Comparison of ENCODE assay signal across 12 mouse cellular contexts in the genomic region with DNA sequence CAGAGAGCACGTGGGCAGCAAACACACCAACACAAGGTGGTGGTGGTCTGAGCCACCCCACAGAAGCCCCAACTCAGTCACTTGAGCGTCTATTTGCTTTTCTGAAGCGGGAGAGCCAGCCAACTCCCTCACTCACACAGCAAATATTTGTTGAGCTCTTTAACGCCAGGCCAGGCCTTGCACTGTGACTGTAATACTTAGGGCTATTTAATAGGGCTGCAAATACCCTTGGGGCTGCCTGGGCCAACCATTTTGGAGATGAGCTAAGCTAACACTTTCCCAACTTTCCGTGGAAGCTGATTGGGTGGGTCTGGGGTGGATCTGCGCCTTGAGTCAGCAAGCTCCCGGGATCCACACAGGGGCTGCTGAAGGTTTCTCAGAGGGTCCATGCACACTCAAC. TPM values are rescaled to one million over a fixed set of nuclear protein-coding genes. Genes with fewer than 3 reads are reported as not detected.
DNase-seq lines count a peak whose midpoint lies in the region; ATAC-seq and TF ChIP-seq lines count a peak whose summit lies in the region.
"Had no signal": no experiment of that assay in that cellular context is flagged by ENCODE, and none has a peak within 500 bp of the region (broad histone marks: within the 10 kb centered on the region; RNA-seq: fewer than 3 reads in every experiment).

No protein-coding gene starts in this region.

- H3K9me3 ChIP-seq in neural tube, embryonic 12.5 days: no peaks in the 10 kb centered on the region
- H3K9me3 ChIP-seq in neural tube, embryonic 15.5 days (replicated peaks): no peaks in the 10 kb centered on the region
- H3K9me3 ChIP-seq in liver, embryonic 16.5 days (replicated peaks; ENCODE audit: control insufficient read depth, low read length): no peaks in the 10 kb centered on the region
- H3K9me3 ChIP-seq in stomach, postnatal 0 days (ENCODE audit: control insufficient read depth, low read length): no peaks in the 10 kb centered on the region

- ATAC-seq in neural tube, embryonic 12.5 days (ENCODE audit: low FRiP score, low read depth): no peak
- ATAC-seq in neural tube, embryonic 15.5 days (ENCODE audit: low FRiP score): no peak
- peak; percentile 56 for ATAC-seq in liver, embryonic 16.5 days (ENCODE audit: low read depth)
- ATAC-seq in stomach, postnatal 0 days (ENCODE audit: low FRiP score, low TSS enrichment): no peak

- no peak for TF ChIP-seq EP300 in stomach, postnatal 0 days (optimal IDR thresholded peaks at IDR 0.05)

- H3K27ac ChIP-seq in gastrocnemius, adult 2 months: no peak overlapping the region
- H3K27ac ChIP-seq in neural tube, embryonic 12.5 days: no peak overlapping the region
- no peak overlapping the region for H3K27ac ChIP-seq in neural tube, embryonic 15.5 days (replicated peaks)
- H3K27ac ChIP-seq in liver, embryonic 16.5 days (ENCODE audit: low read length): peak overlapping the region; percentile 79
- peak overlapping the region; percentile 84 for H3K27ac ChIP-seq in stomach, postnatal 0 days (replicated peaks)

- H3K4me3 ChIP-seq in gastrocnemius, adult 2 months: peak overlapping the region; percentile 93
- no peak overlapping the region for H3K4me3 ChIP-seq in neural tube, embryonic 12.5 days
- no peak overlapping the region for H3K4me3 ChIP-seq in neural tube, embryonic 15.5 days (replicated peaks)
- peak overlapping the region; percentile 59; the same call in 1 of the 2 replicates for H3K4me3 ChIP-seq in liver, embryonic 16.5 days (ENCODE audit: low read depth, low read length)
- peak overlapping the region; percentile 68; the same call in 1 of the 2 replicates for H3K4me3 ChIP-seq in stomach, postnatal 0 days (ENCODE audit: low read depth, low read length)

- intact Hi-C loops in gastrocnemius, adult 2 months (cut with DNase I): no loop called here
- intact Hi-C loops in left cerebral cortex, postnatal 4 days (cut with DNase I): no loop called here

- WGBS in neural tube, embryonic 12.5 days: 86% methylated on average over 7 of the region's 7 CpGs
- WGBS in neural tube, embryonic 15.5 days: 83% methylated on average over 7 of the region's 7 CpGs
- 55% methylated on average over 7 of the region's 7 CpGs for WGBS in liver, embryonic 16.5 days (ENCODE audit: insufficient replicate concordance)
- 58% methylated on average over 7 of the region's 7 CpGs for WGBS in stomach, postnatal 0 days

- no peaks in the 10 kb centered on the region for H3K36me3 ChIP-seq in neural tube, embryonic 12.5 days
- no peaks in the 10 kb centered on the region for H3K36me3 ChIP-seq in neural tube, embryonic 15.5 days
- no peaks in the 10 kb centered on the region for H3K36me3 ChIP-seq in liver, embryonic 16.5 days (ENCODE audit: control insufficient read depth, insufficient read depth)
- H3K36me3 ChIP-seq in stomach, postnatal 0 days (ENCODE audit: control insufficient read depth, insufficient read depth, low read length): no peaks in the 10 kb centered on the region

- no peak for TF ChIP-seq CTCF in gastrocnemius, adult 2 months (IDR thresholded peaks at IDR 0.05)
- TF ChIP-seq CTCF in stomach, postnatal 0 days (IDR thresholded peaks at IDR 0.05; ENCODE audit: low read depth): no peak

- no peak overlapping the region for H3K9ac ChIP-seq in neural tube, embryonic 12.5 days
- no peak overlapping the region for H3K9ac ChIP-seq in neural tube, embryonic 15.5 days (replicated peaks)
- H3K9ac ChIP-seq in liver, embryonic 16.5 days (ENCODE audit: low read depth, low read length): 0 out of 2 replicates have a peak overlapping the region, but pooled peaks have one; percentile 4
- no peak overlapping the region for H3K9ac ChIP-seq in stomach, postnatal 0 days (ENCODE audit: low read length)

- DNase-seq in gastrocnemius, adult 2 months: peak; percentile 42
- DNase-seq in gastrocnemius, adult 8-10 months (ENCODE audit: low spot score in 2 of 2): no peak
- peak; percentile 71 for DNase-seq in stomach, postnatal 0 days (ENCODE audit: low spot score)
- no peak for DNase-seq in layer of hippocampus, adult 8-10 months (ENCODE audit: low spot score in 2 of 2)
- DNase-seq in left cerebral cortex, postnatal 4 days: no peak
- DNase-seq: kidney, adult 11 months; right cerebral cortex, postnatal 25 days; thymus, adult 18-20 months had no signal

- H3K4me1 ChIP-seq in neural tube, embryonic 12.5 days: peaks cover 15% of the 10 kb centered on the region
- H3K4me1 ChIP-seq in neural tube, embryonic 15.5 days: peaks cover 15% of the 10 kb centered on the region
- H3K4me1 ChIP-seq in liver, embryonic 16.5 days (ENCODE audit: control insufficient read depth, low read depth, low read length): no peaks in the 10 kb centered on the region
- H3K4me1 ChIP-seq in stomach, postnatal 0 days (replicated peaks; ENCODE audit: control insufficient read depth, insufficient read depth): no peaks in the 10 kb centered on the region

- H3K27me3 ChIP-seq in neural tube, embryonic 12.5 days (replicated peaks): peaks cover 23% of the 10 kb centered on the region
- peaks cover 38% of the 10 kb centered on the region for H3K27me3 ChIP-seq in neural tube, embryonic 15.5 days (replicated peaks)
- peaks cover 14% of the 10 kb centered on the region; the same call in 1 of the 2 replicates for H3K27me3 ChIP-seq in liver, embryonic 16.5 days (ENCODE audit: control insufficient read depth, insufficient read depth, low read depth, low read length)
- no peaks in the 10 kb centered on the region for H3K27me3 ChIP-seq in stomach, postnatal 0 days (ENCODE audit: control insufficient read depth, insufficient read depth, low read length)

- peak overlapping the region; percentile 96; the same call in 1 of the 2 replicates for H3K4me2 ChIP-seq in neural tube, embryonic 12.5 days (replicated peaks)
- H3K4me2 ChIP-seq in neural tube, embryonic 15.5 days: no peak overlapping the region
- H3K4me2 ChIP-seq in liver, embryonic 16.5 days (ENCODE audit: low read depth, low read length): peak overlapping the region; percentile 36
- H3K4me2 ChIP-seq in stomach, postnatal 0 days (replicated peaks; ENCODE audit: low read depth): peak overlapping the region; percentile 100

RNA-seq across cellular contexts. Expression of gene Cmtm8, which starts 1.7 kb away (rescaled TPM):
- 1 to 10 TPM; 2.0 to 2.1 TPM for total RNA-seq in gastrocnemius, adult 2 months (2021)
- total RNA-seq in gastrocnemius, adult 8-10 months (2022): 1 to 10 TPM; 1.2 to 1.6 (median 1.4) TPM
- polyA plus RNA-seq in neural tube, embryonic 12.5 days (2016; fragmentation: Nextera tagmentation; extraction: Ambion mirVana): 17.7 and 21.3 TPM in 2 replicates
- 10.9 and 13.4 TPM in 2 replicates for polyA plus RNA-seq in neural tube, embryonic 15.5 days (2015; fragmentation: Nextera tagmentation; extraction: Ambion mirVana)
- 57.6 and 62.3 TPM in 2 replicates for polyA plus RNA-seq in liver, embryonic 16.5 days (2015; fragmentation: Nextera tagmentation; extraction: Ambion mirVana)
- 66.5 and 68.0 TPM in 2 replicates for polyA plus RNA-seq in stomach, postnatal 0 days (2015; fragmentation: Nextera tagmentation; extraction: Ambion mirVana)
- 1 to 10 TPM; 2.4 to 3.7 (median 2.5) TPM for total RNA-seq in layer of hippocampus, adult 8-10 months (2022)
- total RNA-seq in left cerebral cortex, postnatal 4 days (2021): 1 to 10 TPM; 1.3 to 2.7 TPM
- polyA plus RNA-seq: C2C12 had no signal

Comparison
In these comparisons a context has a peak if more than half of its experiments do, and no peak if none do; other contexts are left out.
1. DNase-seq: peak in gastrocnemius, adult 2 months (single experiment) and stomach, postnatal 0 days (single experiment); none in gastrocnemius, adult 8-10 months (0 of 2), layer of hippocampus, adult 8-10 months (0 of 2) and left cerebral cortex, postnatal 4 days (single experiment).
2. H3K27ac ChIP-seq: peak in liver, embryonic 16.5 days (single experiment) and stomach, postnatal 0 days (single experiment); none in gastrocnemius, adult 2 months (single experiment), neural tube, embryonic 12.5 days (single experiment) and neural tube, embryonic 15.5 days (single experiment).
3. H3K4me3 ChIP-seq: peak in gastrocnemius, adult 2 months (single experiment), liver, embryonic 16.5 days (single experiment) and stomach, postnatal 0 days (single experiment); none in neural tube, embryonic 12.5 days (single experiment) and neural tube, embryonic 15.5 days (single experiment).